ENCODE assay signal across 24 mouse cellular contexts in the genomic region with DNA sequence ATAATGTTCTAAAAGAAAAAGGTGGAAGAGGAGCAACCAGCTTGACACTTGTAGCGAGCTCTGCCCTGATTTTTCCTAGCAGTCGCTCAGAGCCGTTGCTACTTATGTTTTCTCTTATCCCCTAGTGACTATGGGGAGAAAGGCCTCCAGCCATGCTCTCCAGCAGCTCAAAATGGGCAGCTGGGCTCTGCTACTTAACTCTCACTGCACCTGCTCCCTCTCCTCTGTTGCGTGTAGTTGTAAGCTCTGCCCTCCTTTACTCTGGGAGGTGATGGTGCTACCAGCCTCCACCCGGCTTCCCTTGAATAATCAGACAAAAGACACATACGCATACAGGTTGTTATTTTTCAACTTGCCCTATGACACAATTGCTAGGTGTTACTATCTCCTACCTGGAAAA.
DNase-seq lines count a peak whose midpoint lies in the region; ATAC-seq and TF ChIP-seq lines count a peak whose summit lies in the region.
"Had no signal": no experiment of that assay in that cellular context is flagged by ENCODE, and none has a peak within 500 bp of the region (broad histone marks: within the 10 kb centered on the region; RNA-seq: fewer than 3 reads in every experiment).

No protein-coding gene starts in this region.

- H3K4me1 ChIP-seq in midbrain, embryonic 11.5 days (ENCODE audit: control insufficient read depth, insufficient read depth, low read length): no peaks in the 10 kb centered on the region
- H3K4me1 ChIP-seq in midbrain, embryonic 14.5 days (ENCODE audit: control insufficient read depth, insufficient read depth, low read length): no peaks in the 10 kb centered on the region
- H3K4me1 ChIP-seq: embryonic facial prominence, embryonic 10.5 days had no signal

- H3K9me3 ChIP-seq in midbrain, embryonic 11.5 days (ENCODE audit: control insufficient read depth, low read length): no peaks in the 10 kb centered on the region
- no peaks in the 10 kb centered on the region for H3K9me3 ChIP-seq in midbrain, embryonic 14.5 days (ENCODE audit: control insufficient read depth, low read length)
- H3K9me3 ChIP-seq: embryonic facial prominence, embryonic 10.5 days; embryonic facial prominence, embryonic 12.5 days; forebrain, embryonic 13.5 days; forebrain, embryonic 15.5 days; G1E had no signal

- 0 out of 2 replicates have a peak, but pooled peaks have one; percentile 56 for ATAC-seq in midbrain, embryonic 11.5 days (ENCODE audit: low FRiP score)
- no peak for ATAC-seq in midbrain, embryonic 14.5 days (ENCODE audit: low FRiP score, low TSS enrichment)
- ATAC-seq: activated CD4-positive, CD25-positive, alpha-beta regulatory T cell, adult 4 months; CD4-positive, CD25-positive, alpha-beta regulatory T cell, adult 4 months; forebrain, embryonic 13.5 days; forebrain, embryonic 15.5 days; Patski had no signal

- TF ChIP-seq CTCF in gastrocnemius, adult 2 months (IDR thresholded peaks at IDR 0.05): no peak

- DNase-seq in gastrocnemius, adult 2 months: no peak
- DNase-seq in gastrocnemius, postnatal 14 days: no peak
- DNase-seq in midbrain, embryonic 11.5 days (ENCODE audit: low spot score, missing footprints): no peak
- DNase-seq in midbrain, embryonic 14.5 days: no peak
- peak; percentile 22 for DNase-seq in retina, embryonic 14.5 days (ENCODE audit: low spot score)
- DNase-seq in retina, postnatal 1 day: no peak
- DNase-seq: adrenal gland, adult 8-10 months; adrenal gland, postnatal 14 days; adrenal gland, postnatal 36 days; B cell, adult 2 months; cerebellum, adult 11-12 months; cerebellum, adult 2 months; cerebellum, adult 9-10 months; cerebellum, postnatal 10 days; cerebellum, postnatal 25 days had no signal

- no peak overlapping the region for H3K4me2 ChIP-seq in midbrain, embryonic 11.5 days
- no peak overlapping the region for H3K4me2 ChIP-seq in midbrain, embryonic 14.5 days (ENCODE audit: low read length)
- H3K4me2 ChIP-seq: embryonic facial prominence, embryonic 12.5 days; forebrain, embryonic 13.5 days; forebrain, embryonic 15.5 days had no signal

- WGBS in midbrain, embryonic 11.5 days: 77% methylated on average over 6 of the region's 6 CpGs
- WGBS in midbrain, embryonic 14.5 days: 68% methylated on average over 6 of the region's 6 CpGs

- H3K27me3 ChIP-seq in midbrain, embryonic 11.5 days (ENCODE audit: control insufficient read depth, insufficient read depth, low read length): no peaks in the 10 kb centered on the region
- no peaks in the 10 kb centered on the region for H3K27me3 ChIP-seq in midbrain, embryonic 14.5 days (ENCODE audit: control insufficient read depth, insufficient read depth, low read length)
- H3K27me3 ChIP-seq: CH12.LX; embryonic facial prominence, embryonic 12.5 days; forebrain, embryonic 13.5 days; forebrain, embryonic 15.5 days; Patski had no signal

- intact Hi-C loops in gastrocnemius, adult 2 months (cut with DNase I): no loop called here
- intact Hi-C loops in gastrocnemius, postnatal 14 days (cut with DNase I; ENCODE audit: low total_unique reads): loop anchor here (10.0 kb wide), 1 partner anchor 104 kb away; a partner anchor contains a TSS

- H3K9ac ChIP-seq in midbrain, embryonic 11.5 days (ENCODE audit: low read length): no peak overlapping the region
- no peak overlapping the region for H3K9ac ChIP-seq in midbrain, embryonic 14.5 days (replicated peaks; ENCODE audit: low read length)
- H3K9ac ChIP-seq: embryonic facial prominence, embryonic 12.5 days; forebrain, embryonic 13.5 days; forebrain, embryonic 15.5 days had no signal

- H3K27ac ChIP-seq in gastrocnemius, adult 2 months: peak overlapping the region; percentile 28; the same call in 1 of the 2 replicates
- no peak overlapping the region for H3K27ac ChIP-seq in midbrain, embryonic 11.5 days (ENCODE audit: low read depth, low read length)
- no peak overlapping the region for H3K27ac ChIP-seq in midbrain, embryonic 14.5 days (replicated peaks; ENCODE audit: low read depth, low read length)
- H3K27ac ChIP-seq: embryonic facial prominence, embryonic 10.5 days; embryonic facial prominence, embryonic 12.5 days; forebrain, embryonic 13.5 days; forebrain, embryonic 15.5 days had no signal

- no peak overlapping the region for H3K4me3 ChIP-seq in gastrocnemius, adult 2 months
- H3K4me3 ChIP-seq in midbrain, embryonic 11.5 days (ENCODE audit: low read depth, low read length): no peak overlapping the region
- H3K4me3 ChIP-seq in midbrain, embryonic 14.5 days (replicated peaks; ENCODE audit: low read depth, low read length): no peak overlapping the region
- H3K4me3 ChIP-seq: embryonic facial prominence, embryonic 10.5 days; embryonic facial prominence, embryonic 12.5 days; forebrain, embryonic 13.5 days; forebrain, embryonic 15.5 days had no signal

- no peaks in the 10 kb centered on the region for H3K36me3 ChIP-seq in midbrain, embryonic 11.5 days (ENCODE audit: control insufficient read depth, insufficient read depth, low read length)
- H3K36me3 ChIP-seq in midbrain, embryonic 14.5 days (ENCODE audit: control insufficient read depth, insufficient read depth, low read length): peaks cover 46% of the 10 kb centered on the region
